Mouse (Mus musculus) stomach, postnatal 0 days (tissue): ENCODE results near the gene Mysm1.

Experiments used
- CTCF ChIP-seq: IDR thresholded peaks from 2 replicates; pipeline ENCODE4 v1.5.1; 2016; ENCODE audit warnings: antibody characterized with exemption, low read depth, mild to moderate bottlenecking, moderate library complexity
- EP300 ChIP-seq: optimal IDR thresholded peaks from 2 replicates; pipeline ENCODE3; 2016; ENCODE audit warnings: antibody characterized with exemption

DNA sequence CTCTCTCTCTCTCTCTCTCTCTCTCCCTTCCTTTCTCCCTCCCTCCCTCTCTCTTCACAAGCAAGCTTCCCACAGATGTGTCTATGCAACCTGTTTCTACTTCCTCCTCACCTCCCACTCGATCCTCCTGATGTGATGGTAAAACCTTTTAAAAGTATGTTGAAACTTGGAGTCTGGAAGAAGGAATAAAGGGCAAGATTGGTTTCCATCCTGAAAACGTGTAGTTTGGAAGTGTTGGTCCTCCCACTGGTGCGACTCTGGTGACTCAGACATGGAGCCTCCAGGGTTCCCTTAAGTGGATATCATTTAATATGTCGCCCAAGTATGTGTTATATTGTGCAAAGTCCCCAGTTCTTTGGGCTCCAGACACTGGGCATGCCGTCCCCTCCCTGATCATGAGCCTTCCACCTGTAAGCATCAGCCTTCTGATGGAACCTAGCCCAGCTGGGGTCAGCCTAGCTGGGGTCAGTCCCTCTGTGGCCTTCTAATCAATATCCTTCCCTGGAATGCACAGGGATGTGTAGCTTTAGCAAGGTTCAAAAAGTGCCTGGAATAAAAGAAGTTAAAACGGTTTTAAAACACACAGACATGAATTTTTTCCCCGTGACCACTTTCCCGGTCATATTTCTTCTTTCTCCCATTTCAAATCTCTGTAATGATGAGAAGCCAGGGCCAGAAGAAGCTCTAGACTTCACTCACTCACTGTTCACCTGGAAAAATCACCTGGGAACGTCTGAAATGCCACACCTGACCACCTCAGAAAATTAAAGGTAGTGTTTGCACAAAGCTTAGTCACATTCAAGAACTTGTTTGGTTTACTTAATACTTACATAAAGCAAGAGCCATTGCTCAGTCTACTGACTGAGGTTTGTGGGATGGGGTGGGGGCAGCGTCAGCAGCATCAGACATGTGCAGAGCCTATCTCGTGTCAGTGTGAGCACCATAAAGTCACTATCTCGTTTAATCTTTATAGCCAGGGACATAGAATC, 43.0 kb upstream of the Mysm1 start:
- TF ChIP-seq CTCF = no peak
- TF ChIP-seq EP300 = no peak
